Mouse (Mus musculus) heart, adult 8-10 months (tissue): ENCODE data around the gene Adamts17. TPM values are rescaled to one million over a fixed set of nuclear protein-coding genes. Genes with fewer than 3 reads are reported as not detected.

Source experiments
- DNase-seq: peaks from one replicate; pipeline ENCODE4 v3.0.0; 2022; ENCODE audit warnings: low spot score
- total RNA-seq, 4 experiments: library from RNA; stranded (reverse); gene quantifications; 2 replicates each; pipeline ENCODE4 v1.2.4; 2022

The Adamts17 gene
- total RNA-seq, 4 experiments from 2014 or later = 0.52 to 1.4 (median 0.63) TPM

DNA sequence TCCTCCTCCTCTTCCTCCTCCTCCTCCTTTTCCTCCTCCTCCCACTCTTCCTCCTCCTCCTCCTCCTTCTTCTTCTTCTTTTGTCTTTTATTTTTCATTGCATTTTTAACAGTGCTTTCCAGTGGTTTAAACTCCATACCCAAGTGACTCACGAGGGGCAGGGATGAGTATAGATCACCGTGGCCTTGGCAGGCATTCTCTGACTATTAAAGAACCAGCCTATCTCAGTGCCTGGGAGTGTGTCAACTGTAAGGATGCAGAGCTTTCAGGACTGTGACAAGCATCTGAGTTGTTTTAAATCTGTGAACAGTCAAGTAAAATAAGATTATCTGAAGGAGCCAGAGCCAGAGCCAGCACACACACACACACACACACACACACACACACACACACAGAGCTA lies 130.7 kb downstream of the Adamts17 start:
- no peak for DNase-seq

GRCm38 (mm10) chr7:66970974-66971373 lies 131.4 kb downstream of the Adamts17 start:
- DNase-seq = no peak

DNA sequence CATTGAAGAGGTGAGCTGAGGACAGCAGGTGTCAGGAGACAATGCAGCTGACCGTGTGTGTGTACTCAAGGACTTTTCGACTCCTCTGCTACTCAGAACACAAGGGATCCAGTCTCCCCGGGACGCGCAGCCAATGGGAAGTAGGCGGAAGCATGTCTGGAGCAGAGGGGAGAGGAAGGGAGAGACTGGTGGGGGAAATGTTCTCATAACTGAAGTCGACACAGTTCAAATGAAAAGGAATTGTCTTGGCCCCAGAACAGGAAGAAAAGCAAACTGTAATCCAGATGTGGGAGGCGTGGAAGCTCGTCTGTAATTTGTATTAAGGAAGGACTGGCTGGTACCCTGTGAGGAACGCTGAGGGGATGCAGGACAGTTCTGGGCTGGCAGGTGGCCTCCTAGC lies 135.3 kb downstream of the Adamts17 start:
- DNase-seq = peak; percentile 74

- DNase-seq = no peak
Observed at GRCm38 (mm10) chr7:66976371-66976770, 136.8 kb downstream of the Adamts17 start.

GRCm38 (mm10) chr7:66981591-66981990 lies 142.1 kb downstream of the Adamts17 start:
- no peak for DNase-seq

GRCm38 (mm10) chr7:66982084-66982483 lies 142.5 kb downstream of the Adamts17 start:
- DNase-seq = no peak

GRCm38 (mm10) chr7:66987671-66988070 lies 148.1 kb downstream of the Adamts17 start:
- DNase-seq = no peak

GRCm38 (mm10) chr7:66988441-66988840 lies 148.9 kb downstream of the Adamts17 start:
- DNase-seq = no peak

- DNase-seq = no peak
Observed at GRCm38 (mm10) chr7:66989357-66990045, 150.0 kb downstream of the Adamts17 start.

GRCm38 (mm10) chr7:66998821-66999220 lies 159.3 kb downstream of the Adamts17 start:
- DNase-seq = no peak

- no peak for DNase-seq
Observed at GRCm38 (mm10) chr7:67003648-67004047, 164.1 kb downstream of the Adamts17 start.

DNA sequence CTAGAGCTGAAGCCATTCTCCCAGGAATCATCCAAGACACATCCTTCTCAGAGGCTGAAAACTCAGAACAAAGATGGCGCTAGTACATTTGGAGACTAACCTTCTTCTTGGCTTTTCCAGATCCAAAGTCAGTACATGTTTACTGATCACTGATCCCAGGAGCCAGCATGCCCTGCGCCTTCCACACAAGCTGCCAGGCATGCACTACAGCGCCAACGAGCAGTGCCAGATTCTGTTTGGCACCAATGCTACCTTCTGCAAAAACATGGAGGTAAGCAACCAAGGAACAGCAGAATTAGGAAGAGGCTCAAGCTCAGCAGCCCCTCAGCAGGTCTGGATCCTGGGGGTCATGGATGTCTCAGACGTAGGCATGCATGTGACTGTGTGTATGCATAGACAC lies 164.7 kb downstream of the Adamts17 start:
- DNase-seq = no peak

DNA sequence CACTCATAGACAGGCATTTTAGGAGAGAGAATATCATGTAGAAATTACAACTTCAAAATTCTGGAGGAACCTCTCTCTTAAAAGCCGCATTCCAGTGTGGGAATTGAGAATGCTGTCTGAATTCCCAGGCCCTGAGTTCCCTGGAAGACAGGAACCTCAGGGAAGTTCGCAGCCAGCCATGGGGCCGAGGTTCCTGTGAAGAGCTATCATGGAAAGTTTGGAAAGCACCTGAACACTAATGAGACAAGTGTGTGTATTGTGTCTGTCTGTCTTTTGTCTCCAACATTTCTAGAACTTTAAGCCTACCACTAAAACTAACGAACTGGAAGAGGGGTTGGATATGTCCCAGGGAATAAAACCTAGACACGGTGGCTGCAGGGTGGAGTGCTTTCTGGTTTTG lies 170.3 kb downstream of the Adamts17 start:
- no peak for DNase-seq

DNA sequence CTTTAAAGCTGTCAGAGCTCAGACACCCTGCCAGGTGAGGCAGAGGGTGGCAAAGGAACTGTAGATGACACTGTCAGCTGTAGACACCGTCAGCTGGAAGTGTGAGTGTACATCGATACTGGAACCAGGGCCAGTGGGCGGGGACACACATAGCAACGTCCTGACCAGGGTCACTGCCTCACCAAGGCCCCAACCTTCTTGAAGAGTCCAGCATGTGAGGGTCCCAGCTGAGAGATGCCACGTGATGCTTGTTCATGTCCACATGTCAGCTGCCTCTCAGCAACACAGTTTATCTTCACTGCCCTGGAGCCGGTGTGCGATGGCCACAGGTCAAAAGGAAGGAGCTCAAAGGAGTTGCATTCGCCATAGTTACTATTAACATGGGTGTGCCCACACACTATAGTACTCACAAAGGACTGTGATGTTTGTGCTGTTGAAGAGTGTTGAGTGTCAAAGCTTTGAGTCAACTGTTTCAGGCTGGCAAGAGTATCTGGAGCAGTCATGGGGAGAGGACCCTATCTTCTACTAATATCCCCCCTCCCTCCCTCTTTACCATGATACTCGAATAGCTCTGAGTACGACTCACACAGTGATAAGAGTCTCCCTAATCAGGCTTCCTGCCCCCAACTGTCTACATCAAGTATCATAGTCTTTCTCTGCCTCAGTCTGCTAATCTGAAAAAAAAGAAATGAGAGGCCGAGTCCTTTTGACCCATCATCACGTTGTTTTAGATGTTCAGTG lies 172.6 kb downstream of the Adamts17 start:
- no peak for DNase-seq

DNA sequence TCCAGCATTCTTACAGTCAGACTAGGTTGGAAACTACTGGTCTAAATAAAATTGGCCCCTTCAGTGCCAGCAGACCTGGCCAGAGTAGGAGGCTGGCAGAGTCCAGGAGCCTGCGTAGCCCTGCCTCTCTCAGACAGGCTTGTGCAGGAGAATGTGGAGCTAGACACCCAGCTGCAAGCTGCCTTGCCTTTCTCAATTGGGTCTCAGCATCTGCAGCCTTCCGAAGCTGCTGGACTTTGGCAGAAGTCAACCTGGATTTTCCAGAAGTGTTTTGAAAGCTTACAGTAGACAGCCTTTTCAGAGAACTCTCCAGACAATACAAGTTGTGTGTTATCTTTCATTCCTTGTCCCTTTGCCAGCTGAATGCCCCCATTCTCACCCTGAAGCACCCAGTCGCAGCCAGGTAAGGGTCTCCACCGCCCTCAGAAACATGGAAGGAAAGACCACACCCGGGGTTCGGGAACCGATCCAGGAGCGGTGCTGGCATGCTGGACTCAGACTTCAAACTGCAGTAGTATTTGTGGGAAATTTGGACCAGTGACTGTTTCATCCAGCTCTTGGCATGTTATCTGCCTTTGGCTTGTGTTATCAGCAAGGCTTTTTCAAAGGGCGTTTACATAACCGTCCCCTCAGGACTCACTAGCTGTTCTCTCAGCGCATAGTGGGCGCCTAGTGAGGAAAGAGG lies 173.8 kb downstream of the Adamts17 start:
- peak; percentile 52 for DNase-seq

GRCm38 (mm10) chr7:67019937-67020336 lies 180.4 kb downstream of the Adamts17 start:
- no peak for DNase-seq

- peak; percentile 42 for DNase-seq
Observed at GRCm38 (mm10) chr7:67026114-67027070, 186.9 kb downstream of the Adamts17 start.

- DNase-seq = no peak
Observed at GRCm38 (mm10) chr7:67027216-67027615, 187.7 kb downstream of the Adamts17 start.

DNA sequence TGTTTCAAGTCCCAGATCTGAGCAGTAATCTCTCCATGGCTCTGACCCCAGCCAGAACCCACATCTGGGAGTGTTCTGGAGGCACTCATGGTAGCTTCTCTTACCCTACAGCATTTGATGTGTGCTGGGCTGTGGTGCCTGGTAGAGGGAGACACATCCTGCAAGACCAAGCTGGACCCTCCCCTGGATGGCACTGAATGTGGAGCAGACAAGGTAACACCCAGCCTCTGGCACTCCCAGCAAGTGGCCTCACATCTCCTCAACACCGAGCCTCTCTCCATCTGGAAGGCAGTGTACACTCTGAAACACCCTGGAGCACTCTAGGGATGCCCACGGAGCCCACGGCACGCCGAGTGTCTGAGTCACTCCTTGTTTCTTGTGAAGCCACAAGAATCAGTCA lies 188.2 kb downstream of the Adamts17 start:
- no peak for DNase-seq

- no peak for DNase-seq
Observed at GRCm38 (mm10) chr7:67028902-67029301, 189.4 kb downstream of the Adamts17 start.

GRCm38 (mm10) chr7:67029481-67029880 lies 189.9 kb downstream of the Adamts17 start:
- no peak for DNase-seq
